Mouse (Mus musculus) liver, postnatal 0 days (tissue): ENCODE measurements around the gene Slc35f4. TPM values are rescaled to one million over a fixed set of nuclear protein-coding genes. Genes with fewer than 3 reads are reported as not detected.
A peak's percentile ranks its signal among the peaks of the same experiment; 100 is the strongest.

Experiments
- ATAC-seq: fragments of 200-750 bp; cut with Nextera tagmentation; 2 replicates; pipeline ENCODE4 v1.8.0; 2017; ENCODE audit warnings: mild to moderate bottlenecking, moderate library complexity
- DNase-seq: peaks from one replicate; pipeline ENCODE4 v3.0.0-alpha.2; 2016
- H3K27ac ChIP-seq: fragments of 300-500 bp; sonication (generic); 2 replicates; pipeline ENCODE4 v1.5.1; 2014; ENCODE audit warnings: antibody characterized with exemption, moderate library complexity, mild to moderate bottlenecking, low read depth
- H3K27me3 ChIP-seq: fragments of 300-500 bp; sonication (generic); 2 replicates; pipeline ENCODE4 v1.6.1; 2014; ENCODE audit warnings: low read length, control low read depth, mixed read lengths; ENCODE audit not compliant: insufficient read depth
- H3K36me3 ChIP-seq: fragments of 300-500 bp; sonication (generic); replicated peaks from 2 replicates; pipeline ENCODE4 v1.6.1; 2014; ENCODE audit warnings: mild to moderate bottlenecking, control low read depth, low read length, moderate library complexity, mixed read lengths; ENCODE audit not compliant: insufficient read depth
- H3K4me1 ChIP-seq: fragments of 300-500 bp; sonication (generic); 2 replicates; pipeline ENCODE4 v1.6.1; 2014; ENCODE audit warnings: antibody characterized with exemption, mild to moderate bottlenecking, control low read depth; ENCODE audit not compliant: insufficient read depth
- H3K4me2 ChIP-seq: fragments of 300-500 bp; sonication (generic); 2 replicates; pipeline ENCODE4 v1.6.1; 2014; ENCODE audit warnings: low read depth, mild to moderate bottlenecking, low read length, moderate library complexity, mixed read lengths
- H3K4me3 ChIP-seq: fragments of 300-500 bp; sonication (generic); 2 replicates; pipeline ENCODE4 v1.5.1; 2014; ENCODE audit warnings: low read depth, low read length
- H3K9ac ChIP-seq: fragments of 300-500 bp; sonication (generic); replicated peaks from 2 replicates; pipeline ENCODE4 v1.6.1; 2014; ENCODE audit warnings: mild to moderate bottlenecking, moderate library complexity
- H3K9me3 ChIP-seq: fragments of 300-500 bp; sonication (generic); 2 replicates; pipeline ENCODE4 v1.6.1; 2016; ENCODE audit warnings: mild to moderate bottlenecking, control low read depth, low read length, mixed read lengths
- CTCF ChIP-seq: sonication (generic); IDR thresholded peaks from 2 replicates; pipeline ENCODE4 v1.5.1; 2016; ENCODE audit warnings: antibody characterized with exemption, low read depth
- EP300 ChIP-seq: IDR thresholded peaks from 2 replicates; pipeline ENCODE4 v1.6.1; 2016; ENCODE audit warnings: antibody characterized with exemption, low read depth, mild to moderate bottlenecking
- WGBS: fragments of 180-500 bp; shearing (Covaris S2); extraction: QIAGEN DNeasy Blood & Tissue Kit; methylation state at CpG from one replicate; pipeline ENCODE4 v1.1.7; 2014; ENCODE audit not compliant: insufficient replicate concordance; 5-methylcytosine and 5-hydroxymethylcytosine counted together
- polyA plus RNA-seq: library from polyadenylated mRNA; unstranded; fragments of >200 nt; fragmentation: Nextera tagmentation; extraction: Ambion mirVana; gene quantifications from 2 replicates; pipeline ENCODE4 v1.2.1, GENCODE M21; 2015

Slc35f4 gene
- not detected in 2 replicates for polyA plus RNA-seq

DNA sequence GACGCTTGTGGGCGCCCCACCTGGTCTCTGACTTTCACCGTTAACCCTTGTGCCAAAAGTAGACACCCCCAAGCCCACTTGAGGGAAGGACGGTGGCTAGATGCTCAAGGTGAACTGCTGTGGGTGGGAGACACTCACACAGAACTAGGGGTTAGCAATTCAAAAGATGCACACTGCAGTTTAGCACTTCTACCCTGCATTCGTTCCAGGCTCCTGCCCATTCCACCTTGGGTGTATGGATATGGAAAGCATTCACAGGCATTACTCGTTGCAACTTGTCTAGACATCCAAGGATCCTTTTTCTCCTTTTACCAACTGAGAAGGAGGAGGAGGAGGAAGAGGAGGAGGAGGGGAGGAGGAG, at the start of gene Slc35f4:
TSS of gene Slc35f4 (minus strand) at position 116 of the 361 bp plus-strand sequence.
- Histone ChIP-seq H3K4me3 (no peak within 1 kb of the TSS), H3K36me3 (no peaks in the 10 kb centered on the region), H3K4me2 (no peak within 1 kb of the TSS), H3K9me3 (no peaks in the 10 kb centered on the region), H3K9ac (no peak within 1 kb of the TSS), H3K27ac (no peak within 1 kb of the TSS), H3K4me1 (no peaks in the 10 kb centered on the region), H3K27me3 (peaks cover 5% of the 10 kb centered on the region)
- ATAC-seq (no peak), DNase-seq (no peak)
- 17% methylated on average over 6 of the region's 6 CpGs for WGBS
- no peak for TF ChIP-seq CTCF
- no peak for TF ChIP-seq EP300

GRCm38 (mm10) chr14:49568369-49568768, 42.5 kb upstream of the Slc35f4 start:
- Histone ChIP-seq H3K27me3 (no peaks in the 10 kb centered on the region), H3K4me2 (no peak overlapping the region), H3K9ac (no peak overlapping the region), H3K4me3 (no peak overlapping the region), H3K4me1 (no peaks in the 10 kb centered on the region), H3K36me3 (no peaks in the 10 kb centered on the region), H3K27ac (no peak overlapping the region), H3K9me3 (no peaks in the 10 kb centered on the region)
- ATAC-seq (no peak), DNase-seq (no peak)
- TF ChIP-seq CTCF (no peak), EP300 (no peak)

DNA sequence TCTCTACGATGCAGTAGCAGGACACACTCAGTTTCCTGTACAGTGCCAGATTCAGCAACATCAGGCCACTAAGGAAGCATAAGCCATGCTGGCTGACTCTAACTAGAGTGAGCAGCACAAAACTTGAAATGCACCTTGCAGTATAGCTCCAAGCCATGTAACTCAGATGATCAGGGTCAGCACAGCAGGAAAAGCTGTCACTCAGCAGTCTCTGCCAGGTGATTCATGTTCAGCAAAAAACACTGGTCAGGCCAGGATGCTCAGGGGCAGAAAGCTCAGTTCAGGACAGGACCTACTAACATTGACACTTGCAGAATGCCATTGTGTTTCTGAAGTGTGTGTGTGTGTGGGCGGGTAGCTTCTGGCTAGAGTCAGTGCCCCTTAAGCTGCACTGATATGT, 34.9 kb upstream of the Slc35f4 start:
- Histone ChIP-seq H3K27ac (no peak overlapping the region), H3K9me3 (no peaks in the 10 kb centered on the region), H3K4me2 (no peak overlapping the region), H3K36me3 (no peaks in the 10 kb centered on the region), H3K27me3 (no peaks in the 10 kb centered on the region), H3K9ac (no peak overlapping the region), H3K4me3 (no peak overlapping the region), H3K4me1 (no peaks in the 10 kb centered on the region)
- ATAC-seq (no peak), DNase-seq (no peak)
- no peak for TF ChIP-seq CTCF
- 51% methylated on average over 2 of the region's 2 CpGs for WGBS

GRCm38 (mm10) chr14:49540104-49540503, 14.3 kb upstream of the Slc35f4 start:
- no peak overlapping the region for H3K4me2 ChIP-seq
- TF ChIP-seq EP300: no peak
- peak; percentile 51 for TF ChIP-seq CTCF
- no peaks in the 10 kb centered on the region for H3K27me3 ChIP-seq
- DNase-seq (no peak), ATAC-seq (no peak)
- no peak overlapping the region for H3K4me3 ChIP-seq
- no peak overlapping the region for H3K27ac ChIP-seq
- WGBS: 22% methylated on average over 1 of the region's 1 CpGs
- no peaks in the 10 kb centered on the region for H3K9me3 ChIP-seq
- H3K9ac ChIP-seq: no peak overlapping the region
- no peaks in the 10 kb centered on the region for H3K36me3 ChIP-seq
- no peaks in the 10 kb centered on the region for H3K4me1 ChIP-seq

- 3% methylated on average over 47 of the region's 63 CpGs for WGBS
- no peak overlapping the region for H3K4me2 ChIP-seq
- H3K9ac ChIP-seq: no peak overlapping the region
- no peak overlapping the region for H3K27ac ChIP-seq
- ATAC-seq (peak; percentile 41; the same call in 1 of the 2 replicates), DNase-seq (peak; percentile 58)
- H3K36me3 ChIP-seq: no peaks in the 10 kb centered on the region
- no peaks in the 10 kb centered on the region for H3K9me3 ChIP-seq
- no peaks in the 10 kb centered on the region for H3K4me1 ChIP-seq
- TF ChIP-seq CTCF (no peak), EP300 (no peak)
- H3K4me3 ChIP-seq: no peak overlapping the region
- H3K27me3 ChIP-seq: peaks cover 5% of the 10 kb centered on the region
Observed at GRCm38 (mm10) chr14:49525176-49525930, 493 bp downstream of the Slc35f4 start.

DNA sequence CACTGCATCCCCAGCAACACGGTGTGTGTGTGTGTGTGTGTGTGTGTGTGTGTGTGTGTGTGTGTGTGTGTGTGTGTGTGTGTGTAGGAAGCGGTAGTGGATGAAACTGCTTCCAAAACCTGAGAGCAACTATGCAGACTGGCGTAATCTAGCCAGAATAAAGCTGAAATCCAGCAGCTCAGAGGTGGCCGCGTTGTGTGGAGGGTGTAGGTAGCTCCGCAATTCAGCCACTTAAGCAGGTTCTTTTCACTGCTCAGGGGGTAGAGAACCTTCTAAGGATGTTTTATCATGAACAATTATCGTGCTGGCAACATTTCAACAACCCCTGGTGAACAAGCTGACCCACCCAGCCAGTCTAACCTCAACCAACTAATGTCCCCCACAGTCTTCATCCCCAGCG, 1.2 kb downstream of the Slc35f4 start:
- Histone ChIP-seq H3K36me3 (no peaks in the 10 kb centered on the region), H3K4me1 (no peaks in the 10 kb centered on the region), H3K9ac (no peak overlapping the region), H3K27me3 (peaks cover 5% of the 10 kb centered on the region), H3K4me3 (no peak overlapping the region), H3K27ac (no peak overlapping the region), H3K9me3 (no peaks in the 10 kb centered on the region), H3K4me2 (no peak overlapping the region)
- TF ChIP-seq CTCF (no peak), EP300 (no peak)
- DNase-seq (no peak), ATAC-seq (no peak)
- WGBS: 60% methylated on average over 8 of the region's 8 CpGs

GRCm38 (mm10) chr14:49515096-49515665, 10.7 kb downstream of the Slc35f4 start:
- H3K9me3 ChIP-seq: no peaks in the 10 kb centered on the region
- 52% methylated on average over 2 of the region's 2 CpGs for WGBS
- DNase-seq (no peak), ATAC-seq (no peak)
- H3K4me3 ChIP-seq: no peak overlapping the region
- H3K4me2 ChIP-seq: no peak overlapping the region
- no peak for TF ChIP-seq EP300
- TF ChIP-seq CTCF: no peak
- no peaks in the 10 kb centered on the region for H3K36me3 ChIP-seq
- no peak overlapping the region for H3K9ac ChIP-seq
- no peak overlapping the region for H3K27ac ChIP-seq
- H3K27me3 ChIP-seq: no peaks in the 10 kb centered on the region
- H3K4me1 ChIP-seq: no peaks in the 10 kb centered on the region
